Mouse (Mus musculus): ENCODE data around the gene Egfr. TPM values are rescaled to one million over a fixed set of nuclear protein-coding genes. Genes with fewer than 3 reads are reported as not detected.

Egfr gene
- polyA plus RNA-seq, 1 experiment, result 4.8 TPM

DNA sequence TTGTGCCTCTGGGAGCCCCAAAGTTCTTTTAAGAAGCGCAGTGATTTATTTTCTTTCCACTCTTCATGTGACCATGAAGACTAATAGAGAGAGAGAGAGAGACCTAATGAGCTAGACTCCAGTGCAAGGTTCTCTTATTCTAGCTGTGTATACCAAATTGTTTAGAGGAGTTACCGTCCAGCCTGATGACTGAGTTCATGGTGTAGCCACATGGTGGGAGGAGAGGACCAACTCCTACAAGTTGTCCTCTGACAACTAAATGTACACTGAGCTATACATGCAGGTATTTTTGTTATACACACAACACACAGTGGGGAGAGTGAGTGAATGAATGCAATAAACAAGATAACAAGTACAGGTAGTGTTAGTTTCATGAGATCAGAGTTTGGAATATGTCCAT lies 9.2 kb upstream of the Egfr start:
- 97% methylated on average over 2 of the region's 2 CpGs for WGBS
- H3K4me3 ChIP-seq (replicated peaks; ENCODE audit: insufficient read depth, low read depth, low read length), result no peak overlapping the region
- TF ChIP-seq POLR2A (IDR thresholded peaks at IDR 0.05; ENCODE audit: borderline replicate concordance, insufficient read depth, low read length) (no peak), CTCF (IDR thresholded peaks at IDR 0.05; ENCODE audit: borderline replicate concordance, insufficient read depth, low read depth, low read length) (no peak)
- peaks cover 5% of the 10 kb centered on the region for H3K4me1 ChIP-seq (ENCODE audit: control insufficient read depth, insufficient read depth, low read length)
- DNase-seq, result no peak
- no peaks in the 10 kb centered on the region for H3K27me3 ChIP-seq (ENCODE audit: control insufficient read depth, insufficient read depth, low read length)
- no peak overlapping the region for H3K27ac ChIP-seq (ENCODE audit: insufficient read depth, low read length)

DNA sequence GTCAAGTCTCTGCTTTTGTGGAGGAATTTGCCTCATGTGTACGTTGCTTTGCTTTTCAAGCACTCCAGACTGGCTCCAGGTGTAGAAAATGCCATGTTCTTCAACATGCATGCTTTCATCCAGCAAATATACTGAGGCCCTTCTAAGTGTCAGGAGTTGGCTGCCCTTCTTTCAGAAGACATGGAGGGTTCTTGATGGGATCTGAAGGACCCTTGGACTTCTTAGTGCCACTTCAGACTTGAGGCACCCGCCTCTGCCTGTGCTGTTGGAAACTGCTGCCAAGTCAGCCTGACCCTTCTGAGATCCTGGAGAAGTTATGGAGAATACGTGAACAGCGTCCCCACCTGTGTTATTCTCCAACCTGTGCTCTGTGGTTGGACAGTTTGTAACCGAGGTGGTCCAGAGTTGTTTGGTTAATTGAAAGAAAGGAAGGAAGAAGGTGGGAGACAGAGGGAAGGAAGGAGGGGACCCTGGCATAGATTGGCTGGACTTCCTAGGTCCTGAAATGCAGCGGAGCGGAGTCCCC lies 483 bp upstream of the Egfr start:
- H3K27ac ChIP-seq (ENCODE audit: insufficient read depth, low read length), result no peak overlapping the region
- peak overlapping the region; percentile 43 for H3K4me3 ChIP-seq (replicated peaks; ENCODE audit: insufficient read depth, low read depth, low read length)
- no peak for DNase-seq
- H3K27me3 ChIP-seq (ENCODE audit: control insufficient read depth, insufficient read depth, low read length), result no peaks in the 10 kb centered on the region
- 35% methylated on average over 7 of the region's 7 CpGs for WGBS
- H3K4me1 ChIP-seq (ENCODE audit: control insufficient read depth, insufficient read depth, low read length), result no peaks in the 10 kb centered on the region
- TF ChIP-seq CTCF (IDR thresholded peaks at IDR 0.05; ENCODE audit: borderline replicate concordance, insufficient read depth, low read depth, low read length) (no peak), POLR2A (IDR thresholded peaks at IDR 0.05; ENCODE audit: borderline replicate concordance, insufficient read depth, low read length) (no peak)

DNA sequence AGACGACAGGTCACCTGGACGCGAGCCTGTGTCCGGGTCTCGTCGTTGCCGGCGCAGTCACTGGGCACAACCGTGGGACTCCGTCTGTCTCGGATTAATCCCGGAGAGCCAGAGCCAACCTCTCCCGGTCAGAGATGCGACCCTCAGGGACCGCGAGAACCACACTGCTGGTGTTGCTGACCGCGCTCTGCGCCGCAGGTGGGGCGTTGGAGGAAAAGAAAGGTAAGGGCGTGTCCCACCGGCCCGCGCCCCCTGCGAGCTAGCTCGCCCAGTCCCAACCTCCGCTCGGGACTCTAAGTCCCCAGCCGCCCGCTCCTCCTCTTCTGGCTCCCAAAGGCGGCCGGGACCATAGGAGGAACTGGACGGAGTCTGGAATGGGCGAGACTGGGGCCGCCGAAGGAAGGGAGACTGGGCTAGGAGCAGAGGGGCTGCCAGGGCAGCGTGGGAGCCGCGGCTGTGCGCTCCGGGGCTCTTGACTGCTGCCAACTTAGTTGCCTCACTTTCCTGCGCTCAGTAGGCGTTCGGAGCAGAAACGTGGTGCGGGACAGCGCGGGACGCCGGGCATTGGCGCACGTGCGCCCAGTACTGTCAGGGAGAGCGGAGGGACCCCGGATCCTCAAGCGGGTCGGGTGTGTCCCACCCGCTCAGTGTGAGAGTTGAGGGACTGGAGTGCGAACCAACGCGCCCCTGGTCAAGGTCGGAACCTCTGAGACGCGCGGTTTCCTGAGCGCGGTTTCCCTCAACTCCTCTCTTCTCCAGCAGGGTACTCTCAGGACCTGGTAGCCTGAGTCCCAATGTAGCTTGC lies 548 bp downstream of the Egfr start:
- peak in 1 of 2 experiments; percentile 2 for DNase-seq
- H3K4me3 ChIP-seq (replicated peaks; ENCODE audit: insufficient read depth, low read depth, low read length), result peak overlapping the region; percentile 43
- H3K27me3 ChIP-seq (ENCODE audit: control insufficient read depth, insufficient read depth, low read length), result no peaks in the 10 kb centered on the region
- WGBS, result under 1% methylated on average over 66 of the region's 68 CpGs
- no peaks in the 10 kb centered on the region for H3K4me1 ChIP-seq (ENCODE audit: control insufficient read depth, insufficient read depth, low read length)
- no peak overlapping the region for H3K27ac ChIP-seq (ENCODE audit: insufficient read depth, low read length)
- TF ChIP-seq POLR2A (IDR thresholded peaks at IDR 0.05; ENCODE audit: borderline replicate concordance, insufficient read depth, low read length) (no peak), CTCF (IDR thresholded peaks at IDR 0.05; ENCODE audit: borderline replicate concordance, insufficient read depth, low read depth, low read length) (no peak)

DNA sequence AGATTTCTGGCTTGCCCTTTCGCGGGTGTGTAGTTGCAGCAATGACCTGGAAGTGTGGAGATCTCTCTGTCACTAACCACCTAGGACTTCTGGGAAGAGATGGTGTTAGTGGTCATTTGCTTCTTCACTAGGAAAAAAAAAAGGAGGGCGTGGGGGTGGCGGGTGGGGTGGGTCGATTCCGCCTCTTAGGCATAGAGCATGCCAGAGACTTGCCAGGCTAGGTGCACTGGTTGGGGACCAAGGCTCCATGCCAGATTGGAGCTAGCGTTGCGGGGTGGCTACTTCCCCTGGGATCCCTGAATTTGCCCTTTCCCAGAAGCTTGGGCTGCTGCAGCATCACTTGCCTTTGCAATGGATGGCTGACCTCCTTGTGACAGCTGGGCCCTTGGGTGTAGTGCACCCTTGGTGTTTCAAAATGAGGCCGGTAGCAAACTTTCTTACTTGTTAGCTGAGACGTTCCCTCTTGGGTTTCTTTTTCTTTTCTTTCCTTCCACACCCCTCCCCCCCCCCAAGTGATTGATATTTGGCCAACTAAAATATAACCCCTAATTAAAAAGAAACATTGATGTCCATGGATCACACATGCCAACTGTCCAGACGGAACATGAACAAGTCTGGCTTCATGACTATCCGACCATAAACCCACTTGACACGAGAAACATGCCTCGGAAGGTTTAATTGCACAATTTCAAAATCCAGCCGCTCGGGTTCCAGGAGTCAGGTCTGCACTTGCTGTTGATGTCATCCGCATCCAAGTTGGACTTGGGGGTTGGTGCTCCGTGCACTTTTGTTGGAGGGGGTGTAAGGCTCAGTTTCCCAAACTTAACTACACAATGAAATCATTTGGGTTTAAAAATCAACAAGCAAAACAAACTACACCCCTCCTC lies 1.4 kb downstream of the Egfr start:
- TF ChIP-seq CTCF (IDR thresholded peaks at IDR 0.05; ENCODE audit: borderline replicate concordance, insufficient read depth, low read depth, low read length) (no peak), POLR2A (IDR thresholded peaks at IDR 0.05; ENCODE audit: borderline replicate concordance, insufficient read depth, low read length) (no peak)
- H3K27me3 ChIP-seq (ENCODE audit: control insufficient read depth, insufficient read depth, low read length), result no peaks in the 10 kb centered on the region
- no peak overlapping the region for H3K27ac ChIP-seq (ENCODE audit: insufficient read depth, low read length)
- DNase-seq, result no peak
- 8% methylated on average over 18 of the region's 18 CpGs for WGBS
- H3K4me1 ChIP-seq (ENCODE audit: control insufficient read depth, insufficient read depth, low read length), result no peaks in the 10 kb centered on the region
- H3K4me3 ChIP-seq (replicated peaks; ENCODE audit: insufficient read depth, low read depth, low read length), result peak overlapping the region; percentile 43

DNA sequence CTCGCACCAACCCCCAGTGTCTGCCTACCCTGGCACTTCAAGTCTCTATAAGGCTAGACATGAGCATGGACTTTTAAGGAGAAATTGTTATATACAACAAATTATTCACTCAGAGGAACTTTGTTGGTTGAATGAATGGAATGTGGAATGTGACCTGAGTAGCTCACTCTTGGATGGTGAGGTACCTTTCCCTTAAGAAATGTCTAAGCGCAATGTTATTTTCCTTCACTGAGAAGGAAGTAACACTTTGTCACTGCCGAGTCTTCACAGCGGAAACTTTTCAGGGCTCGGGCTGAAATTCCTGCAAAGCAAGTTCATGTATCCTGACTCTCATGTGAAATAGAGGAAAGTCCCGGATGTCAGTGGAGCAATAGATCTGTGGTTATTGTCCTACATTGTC lies 7.9 kb downstream of the Egfr start:
- WGBS, result 96% methylated on average over 6 of the region's 6 CpGs
- no peak for DNase-seq
- no peak overlapping the region for H3K27ac ChIP-seq (ENCODE audit: insufficient read depth, low read length)
- TF ChIP-seq CTCF (IDR thresholded peaks at IDR 0.05; ENCODE audit: borderline replicate concordance, insufficient read depth, low read depth, low read length) (no peak), POLR2A (IDR thresholded peaks at IDR 0.05; ENCODE audit: borderline replicate concordance, insufficient read depth, low read length) (no peak)
- no peak overlapping the region for H3K4me3 ChIP-seq (replicated peaks; ENCODE audit: insufficient read depth, low read depth, low read length)
- no peaks in the 10 kb centered on the region for H3K27me3 ChIP-seq (ENCODE audit: control insufficient read depth, insufficient read depth, low read length)
- H3K4me1 ChIP-seq (ENCODE audit: control insufficient read depth, insufficient read depth, low read length), result no peaks in the 10 kb centered on the region

DNA sequence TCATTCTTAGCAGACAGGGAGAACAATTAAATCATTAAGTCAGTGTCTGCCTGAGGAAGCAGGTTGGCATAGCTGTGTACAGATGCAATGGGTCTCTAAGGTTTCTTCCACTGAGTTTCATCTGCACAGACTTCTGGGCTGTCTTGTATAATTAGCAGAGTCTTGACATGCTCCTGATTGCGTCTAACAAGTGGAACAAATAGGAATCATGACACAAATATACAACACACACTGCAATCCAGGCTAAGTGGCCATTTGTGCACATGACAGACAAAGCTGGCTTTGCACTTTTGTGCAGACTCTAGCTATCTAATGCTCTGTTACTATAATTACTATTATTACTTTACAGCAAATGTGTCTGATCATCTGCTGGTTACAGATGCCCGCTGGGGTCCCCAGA lies 9.2 kb downstream of the Egfr start:
- DNase-seq, result no peak
- WGBS, result 82% methylated on average over 2 of the region's 2 CpGs
- no peak for TF ChIP-seq POLR2A (IDR thresholded peaks at IDR 0.05; ENCODE audit: borderline replicate concordance, insufficient read depth, low read length)
- TF ChIP-seq CTCF (IDR thresholded peaks at IDR 0.05; ENCODE audit: borderline replicate concordance, insufficient read depth, low read depth, low read length), result no peak
- no peak overlapping the region for H3K27ac ChIP-seq (ENCODE audit: insufficient read depth, low read length)
- no peaks in the 10 kb centered on the region for H3K27me3 ChIP-seq (ENCODE audit: control insufficient read depth, insufficient read depth, low read length)
- no peaks in the 10 kb centered on the region for H3K4me1 ChIP-seq (ENCODE audit: control insufficient read depth, insufficient read depth, low read length)
- H3K4me3 ChIP-seq (replicated peaks; ENCODE audit: insufficient read depth, low read depth, low read length), result no peak overlapping the region

DNA sequence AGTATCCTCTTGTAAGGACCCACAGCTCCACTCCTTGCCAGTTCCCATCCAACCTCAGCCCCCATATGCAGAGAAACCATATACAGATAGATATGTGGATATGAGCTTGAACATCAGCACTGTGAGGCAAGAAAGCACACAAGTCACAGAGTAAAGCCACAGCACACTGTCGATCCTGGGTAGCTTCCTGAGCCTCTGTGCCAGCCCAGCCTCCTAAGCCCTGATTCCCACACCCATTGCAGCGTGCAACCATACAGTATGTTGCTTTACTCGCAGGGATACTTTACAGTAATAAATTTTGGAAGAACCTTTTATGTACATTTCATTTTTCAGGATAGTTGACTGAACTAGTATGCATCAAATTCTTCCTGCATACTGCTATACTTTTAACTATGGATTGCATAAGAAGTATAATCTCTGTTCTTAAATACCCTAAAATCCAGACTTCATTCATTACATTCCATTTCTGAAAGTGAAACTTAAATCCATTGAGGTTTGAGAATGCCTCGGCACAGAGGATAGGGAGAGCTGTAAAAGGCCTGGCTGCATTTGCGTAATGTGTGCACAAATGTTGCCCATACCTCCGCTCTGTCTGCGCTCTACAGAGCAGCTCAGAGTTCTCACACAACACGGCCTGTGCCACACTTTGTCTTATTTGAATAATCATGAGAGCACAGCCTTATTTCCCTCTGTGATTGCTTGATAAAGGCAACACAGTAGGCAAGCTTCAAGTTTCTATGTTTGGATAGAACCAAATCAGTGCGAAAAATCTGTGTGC lies 14.2 kb downstream of the Egfr start:
- whole genome bisulfite sequencing, result 72% methylated on average over 9 of the region's 9 CpGs

More for the DNA sequence above, 14.2 kb downstream of the Egfr start:
- DNase-seq, result no peak
- no peak overlapping the region for H3K4me3 ChIP-seq (replicated peaks; ENCODE audit: insufficient read depth, low read depth, low read length)
- TF ChIP-seq CTCF (IDR thresholded peaks at IDR 0.05; ENCODE audit: borderline replicate concordance, insufficient read depth, low read depth, low read length), result no peak
- no peak for TF ChIP-seq POLR2A (IDR thresholded peaks at IDR 0.05; ENCODE audit: borderline replicate concordance, insufficient read depth, low read length)
- no peaks in the 10 kb centered on the region; the same call in 1 of the 2 replicates for H3K4me1 ChIP-seq (ENCODE audit: control insufficient read depth, insufficient read depth, low read length)
- no peak overlapping the region for H3K27ac ChIP-seq (ENCODE audit: insufficient read depth, low read length)
- no peaks in the 10 kb centered on the region for H3K27me3 ChIP-seq (ENCODE audit: control insufficient read depth, insufficient read depth, low read length)

Data from cerebellum, adult 2 months (tissue).